Mouse (Mus musculus) splenic B cell, adult 2 months (primary cell): ENCODE measurements around the gene 4930404N11Rik.
A peak's percentile ranks its signal among the peaks of the same experiment; 100 is the strongest.

Experiments
- DNase-seq: peaks from one replicate; pipeline ENCODE4 v3.0.0-alpha.2; 2011; ENCODE audit warnings: low read depth, low spot score
- H3K27me3 ChIP-seq: 2 replicates; pipeline ENCODE4 v1.6.1; 2012; ENCODE audit warnings: mild to moderate bottlenecking, low read length, moderate library complexity, mixed read lengths; ENCODE audit not compliant: control insufficient read depth, poor library complexity, insufficient read depth, severe bottlenecking
- H3K36me3 ChIP-seq: 2 replicates; pipeline ENCODE4 v1.6.1; 2012; ENCODE audit warnings: mild to moderate bottlenecking, low read length, moderate library complexity, mixed read lengths; ENCODE audit not compliant: control insufficient read depth, poor library complexity, insufficient read depth, severe bottlenecking

4930404N11Rik gene

DNA sequence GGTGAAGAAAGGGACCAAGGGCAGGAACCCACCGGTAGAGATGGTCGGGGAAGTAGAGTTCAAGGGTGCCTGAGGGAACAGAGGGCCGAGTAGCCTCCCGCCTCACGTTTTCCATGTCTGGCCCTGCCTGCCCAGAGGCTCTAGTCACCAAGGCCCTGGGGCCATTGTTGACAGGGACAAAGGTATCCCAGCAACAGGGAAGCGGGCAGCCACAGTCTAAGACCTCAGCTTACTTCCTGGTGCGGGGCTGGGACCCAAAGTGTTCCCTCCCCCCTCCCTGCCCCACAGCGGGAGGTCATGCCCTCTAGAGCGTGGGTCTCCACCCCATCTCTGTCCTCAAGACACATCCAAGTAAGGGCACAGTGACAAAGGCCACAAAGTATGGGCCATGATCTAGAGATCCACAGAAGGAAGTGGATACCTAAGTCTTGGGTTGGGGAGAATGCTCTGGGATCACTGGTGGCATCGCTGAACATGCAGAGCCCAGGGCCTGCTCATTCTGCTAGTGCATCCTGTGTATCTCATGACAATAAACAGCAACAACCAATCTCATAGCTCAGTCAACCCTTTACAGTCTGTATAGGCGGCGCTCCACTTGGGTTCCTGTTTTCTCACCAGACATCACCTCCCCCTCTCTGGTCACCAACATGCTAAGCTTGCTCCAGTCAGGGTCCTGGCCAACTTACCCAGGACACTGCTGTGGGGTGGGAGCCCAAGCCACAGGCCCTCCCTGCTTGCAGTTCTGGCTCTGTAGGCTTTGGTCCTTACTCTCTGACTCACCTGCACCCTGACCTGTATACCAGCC, at the start of gene 4930404N11Rik:
Gene 4930404N11Rik, minus strand, starts transcription at position 145 of the 805 bp plus-strand sequence.
- Histone ChIP-seq H3K27me3 (no peaks in the 10 kb centered on the region), H3K36me3 (peaks cover 7% of the 10 kb centered on the region)
- DNase-seq = no peak

DNA sequence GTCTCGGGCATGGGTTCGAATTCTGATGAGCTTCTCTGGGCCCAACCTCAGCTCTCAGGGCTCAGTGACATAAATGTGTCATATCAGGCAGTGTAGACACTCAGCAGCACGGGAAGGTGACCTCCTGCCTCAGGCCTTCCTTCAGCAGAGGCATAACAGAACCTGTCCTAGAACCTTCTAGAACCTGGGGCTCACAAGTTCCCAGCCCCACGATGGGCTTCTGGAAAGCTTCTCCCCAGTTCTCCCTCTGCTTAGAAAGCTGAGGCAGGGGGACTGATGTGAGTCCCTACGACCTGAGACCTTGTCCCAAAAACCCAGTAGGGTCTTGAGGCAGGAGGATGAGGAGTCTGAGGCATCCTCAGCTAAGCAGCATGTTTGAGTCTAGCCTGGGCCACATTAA, 49.5 kb upstream of the 4930404N11Rik start:
- no peaks in the 10 kb centered on the region for H3K27me3 ChIP-seq
- no peaks in the 10 kb centered on the region for H3K36me3 ChIP-seq
- no peak for DNase-seq

DNA sequence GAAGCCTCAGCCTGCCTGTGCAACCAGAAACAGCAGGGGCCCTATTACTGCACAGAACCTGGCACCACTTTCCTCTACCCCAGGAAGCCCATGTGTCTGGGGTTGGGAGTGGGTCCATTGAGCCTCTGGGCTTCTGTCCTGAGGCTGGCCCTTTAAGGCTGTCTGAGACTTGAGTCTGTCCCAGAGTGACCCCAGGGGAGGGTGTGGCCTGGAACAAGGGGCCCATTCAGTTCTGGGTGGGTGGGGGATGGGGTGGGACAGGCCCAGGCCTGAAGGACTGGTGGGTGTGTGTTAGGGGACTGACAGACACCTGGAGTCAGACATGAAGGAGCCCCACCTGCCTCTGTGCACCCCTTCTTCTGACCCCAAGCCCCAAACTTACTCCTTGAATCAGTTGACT, 49.1 kb upstream of the 4930404N11Rik start:
- Histone ChIP-seq H3K36me3 (no peaks in the 10 kb centered on the region), H3K27me3 (no peaks in the 10 kb centered on the region)
- DNase-seq = no peak

DNA sequence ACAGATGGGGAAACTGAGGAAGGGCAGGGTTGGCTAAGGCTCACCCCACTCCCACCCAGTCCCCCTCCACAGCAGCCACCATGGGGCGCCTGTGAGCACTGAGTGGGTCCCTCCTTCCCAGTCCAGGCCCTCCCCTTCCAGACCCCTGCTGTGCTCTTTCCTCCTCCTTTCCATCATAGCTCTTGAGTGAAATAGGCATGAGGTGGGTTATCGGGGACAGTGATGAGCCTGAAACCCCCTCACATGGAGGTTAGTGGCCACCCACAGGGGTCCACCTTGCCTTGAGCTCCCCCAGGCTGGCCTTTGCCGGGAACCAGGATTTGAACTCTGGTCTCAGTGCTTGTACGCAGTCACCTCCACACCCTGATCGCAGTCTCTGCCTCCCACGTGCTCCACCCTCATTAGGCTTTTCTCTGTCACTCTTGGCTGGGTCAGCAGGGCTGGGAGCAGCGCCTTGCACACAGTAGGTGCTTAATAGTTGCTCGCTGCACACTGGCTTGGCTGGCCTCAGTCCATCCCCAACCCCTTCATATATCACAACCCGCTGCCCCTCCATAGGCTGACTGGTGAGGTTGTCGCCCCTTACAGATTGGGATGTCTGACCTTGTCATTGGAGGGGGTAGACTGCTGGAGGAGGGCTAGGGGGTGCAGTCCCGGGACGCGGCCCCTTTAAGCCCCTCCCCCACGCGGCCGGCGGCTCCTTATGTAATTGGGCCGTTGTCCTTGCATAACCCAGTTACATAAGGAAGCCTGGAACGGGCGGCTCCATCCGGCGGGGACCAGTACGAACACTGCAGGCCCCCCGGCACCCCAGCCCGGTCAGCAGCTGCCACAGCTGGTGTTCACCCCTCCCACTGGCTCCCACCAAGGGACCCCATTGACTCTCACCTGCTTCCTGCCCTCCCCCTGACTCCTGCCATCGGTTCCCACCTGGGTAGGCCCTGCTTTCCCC, 48.0 kb upstream of the 4930404N11Rik start:
- Histone ChIP-seq H3K27me3 (no peaks in the 10 kb centered on the region), H3K36me3 (no peaks in the 10 kb centered on the region)
- DNase-seq = no peak

DNA sequence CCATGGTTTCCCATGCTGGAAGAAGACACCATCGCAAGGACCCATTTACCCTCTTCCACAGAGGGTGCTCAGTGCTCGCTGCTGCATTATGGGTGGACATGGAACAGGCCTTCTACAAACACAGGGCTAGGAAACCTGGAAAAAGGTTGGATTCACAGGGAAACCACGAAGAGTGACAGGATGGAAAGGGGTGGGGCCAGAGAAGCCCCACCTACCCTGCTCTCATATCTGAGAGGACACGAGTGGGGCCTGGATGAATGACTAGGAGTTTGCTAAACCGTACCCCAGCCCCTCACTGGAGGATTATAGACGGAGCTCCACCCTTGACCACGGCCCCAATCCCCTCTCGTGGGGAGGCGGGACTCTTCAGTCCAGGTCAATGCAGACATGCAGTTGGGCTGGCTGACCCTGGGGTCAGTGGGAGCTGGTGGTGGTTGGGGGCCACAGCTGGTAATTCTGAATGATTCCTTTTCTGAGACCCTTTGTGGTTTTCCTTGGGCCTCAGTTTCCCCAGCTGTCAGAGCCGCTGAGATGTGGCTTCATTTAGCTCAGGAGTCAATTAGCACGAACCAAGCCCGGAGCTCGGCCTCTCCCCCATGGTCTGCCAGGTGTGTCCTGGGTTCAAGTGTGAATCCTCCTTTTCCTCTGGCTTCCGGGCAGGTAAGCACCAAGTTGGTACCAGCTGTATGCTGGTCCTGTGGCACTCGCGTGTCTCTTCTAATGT, 47.1 kb upstream of the 4930404N11Rik start:
- no peaks in the 10 kb centered on the region for H3K36me3 ChIP-seq
- no peaks in the 10 kb centered on the region for H3K27me3 ChIP-seq
- DNase-seq = no peak

DNA sequence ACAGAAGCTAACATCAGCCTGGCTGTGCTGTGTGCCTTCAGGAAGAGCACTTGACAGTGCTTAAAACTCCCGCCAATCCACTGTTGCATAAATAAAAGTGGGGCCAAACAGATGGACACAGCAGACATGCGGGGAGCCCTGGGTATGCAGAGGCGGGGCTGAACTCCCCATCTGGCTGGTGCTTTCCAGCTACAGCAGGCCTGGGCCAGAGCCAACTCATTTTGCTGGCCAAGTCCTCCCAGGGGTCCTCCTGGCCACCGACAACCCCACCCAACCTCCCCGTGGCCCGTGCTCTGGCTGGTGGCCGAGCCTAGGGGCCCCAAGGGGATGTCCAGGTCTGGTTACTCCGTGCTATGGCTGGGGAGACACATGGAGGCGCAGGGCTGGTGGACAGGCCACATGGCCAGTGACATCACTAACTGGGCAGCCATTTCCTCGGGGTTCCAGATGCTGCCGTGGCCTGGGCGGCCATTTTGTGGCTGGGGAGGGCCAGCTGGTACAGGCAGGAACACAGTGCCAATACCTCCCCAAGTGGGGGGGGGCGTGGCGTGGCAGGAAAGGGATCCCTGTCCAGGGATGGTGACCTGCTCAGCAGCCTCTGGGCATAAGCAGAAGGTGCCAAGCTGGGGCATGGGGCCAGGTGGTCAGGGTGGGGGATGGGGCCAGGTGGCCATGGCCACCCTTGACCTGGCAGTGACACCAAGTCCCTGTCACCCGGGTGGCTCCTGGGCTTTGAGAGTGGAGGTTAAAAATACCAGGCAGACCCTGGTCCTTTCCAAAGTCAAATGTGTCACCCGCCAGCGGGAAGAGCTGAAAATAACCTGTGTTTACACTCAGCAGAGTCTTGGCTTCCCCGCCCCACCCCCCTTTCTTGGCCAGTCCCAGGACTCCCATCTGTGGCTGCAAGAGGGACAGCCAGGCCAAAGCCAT, 46.1 kb upstream of the 4930404N11Rik start:
- Histone ChIP-seq H3K36me3 (no peaks in the 10 kb centered on the region), H3K27me3 (no peaks in the 10 kb centered on the region)
- no peak for DNase-seq

DNA sequence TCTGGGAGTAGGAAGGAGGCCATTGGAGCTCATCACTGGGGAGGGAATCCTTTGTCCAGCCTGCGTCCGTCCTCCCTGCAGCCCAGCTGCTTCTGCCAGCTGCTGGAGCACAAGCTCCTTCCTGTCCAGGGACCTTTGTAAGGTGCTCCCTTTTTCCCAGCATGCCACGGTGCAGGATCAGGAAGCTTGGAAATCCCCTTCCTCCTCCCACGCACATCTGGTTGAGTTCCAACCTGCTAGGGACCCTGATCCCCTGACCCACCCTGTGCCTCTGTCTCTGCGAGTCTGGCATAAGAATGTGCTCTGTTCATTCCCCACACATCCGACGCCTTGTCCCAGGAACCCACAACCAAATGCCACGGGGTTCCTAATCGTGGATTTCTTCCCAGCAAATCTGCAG, 45.4 kb upstream of the 4930404N11Rik start:
- DNase-seq = no peak
- Histone ChIP-seq H3K27me3 (no peaks in the 10 kb centered on the region; the same call in 1 of the 2 replicates), H3K36me3 (no peaks in the 10 kb centered on the region)

DNA sequence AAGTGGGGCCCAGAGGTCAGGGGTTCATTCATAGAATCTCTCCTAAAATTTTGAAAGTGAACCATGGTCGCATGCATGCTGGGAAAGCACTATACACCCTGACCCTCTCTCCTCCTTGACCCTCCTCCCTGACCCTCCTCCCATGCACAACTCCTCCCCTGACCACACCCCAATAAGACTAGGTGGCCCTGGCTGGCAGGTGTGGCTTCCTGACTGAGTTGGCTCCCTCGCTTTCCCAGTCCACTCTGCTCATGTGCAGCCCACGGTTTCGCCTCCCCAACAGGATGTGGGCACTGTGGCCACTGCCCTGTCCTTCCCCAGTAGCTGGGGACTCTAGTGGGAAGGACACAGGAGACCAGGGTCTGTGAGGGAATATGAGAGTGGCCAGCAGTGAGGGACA, 44.7 kb upstream of the 4930404N11Rik start:
- H3K27me3 ChIP-seq = no peaks in the 10 kb centered on the region; the same call in 1 of the 2 replicates
- no peak for DNase-seq
- 0 out of 2 replicates have a peak, but pooled peaks cover 2% of the 10 kb centered on the region for H3K36me3 ChIP-seq

DNA sequence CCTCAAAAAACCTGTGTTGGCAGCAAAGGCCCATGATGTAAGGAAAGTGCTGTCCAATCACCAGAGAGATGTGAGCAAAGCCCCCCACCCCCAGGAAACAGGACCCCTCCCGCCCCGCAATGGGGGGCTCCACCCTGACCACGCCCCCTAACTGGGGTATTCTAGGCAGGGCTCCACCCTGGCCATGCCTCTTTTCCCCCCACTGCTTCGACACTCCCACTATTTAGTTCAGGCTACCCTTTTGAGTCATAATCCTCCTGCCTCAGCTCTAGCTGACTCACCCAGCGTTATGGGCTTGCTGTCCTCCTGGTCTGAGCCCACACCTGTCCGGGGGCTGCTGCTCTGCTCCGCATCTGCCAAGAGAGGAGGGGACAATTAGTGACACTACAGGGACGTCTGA, 43.7 kb upstream of the 4930404N11Rik start:
- Histone ChIP-seq H3K36me3 (0 out of 2 replicates have a peak, but pooled peaks cover 2% of the 10 kb centered on the region), H3K27me3 (no peaks in the 10 kb centered on the region; the same call in 1 of the 2 replicates)
- no peak for DNase-seq

DNA sequence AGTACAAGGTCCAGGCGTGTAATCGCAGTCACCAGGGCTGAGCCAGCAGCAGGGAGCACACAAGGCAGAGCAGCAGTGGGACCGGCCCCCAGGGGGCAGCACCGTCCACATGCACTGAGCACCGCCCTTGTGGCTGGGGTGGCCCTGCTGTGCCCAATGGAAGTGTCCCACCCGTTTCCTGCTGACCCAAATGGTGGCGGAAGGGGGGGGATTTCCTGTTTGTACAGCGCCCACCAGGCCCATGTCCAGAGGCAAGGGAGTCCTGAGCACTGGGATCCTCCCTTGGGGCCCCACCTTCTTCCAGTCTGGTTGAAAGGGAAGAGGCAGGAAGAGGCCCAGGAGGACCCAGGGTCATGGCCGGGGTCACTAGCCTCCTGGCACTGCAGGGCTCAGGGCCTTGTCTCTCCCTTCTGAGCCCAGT, 43.3 kb upstream of the 4930404N11Rik start:
- no peaks in the 10 kb centered on the region; the same call in 1 of the 2 replicates for H3K27me3 ChIP-seq
- 0 out of 2 replicates have a peak, but pooled peaks cover 2% of the 10 kb centered on the region for H3K36me3 ChIP-seq
- peak; percentile 87 for DNase-seq

DNA sequence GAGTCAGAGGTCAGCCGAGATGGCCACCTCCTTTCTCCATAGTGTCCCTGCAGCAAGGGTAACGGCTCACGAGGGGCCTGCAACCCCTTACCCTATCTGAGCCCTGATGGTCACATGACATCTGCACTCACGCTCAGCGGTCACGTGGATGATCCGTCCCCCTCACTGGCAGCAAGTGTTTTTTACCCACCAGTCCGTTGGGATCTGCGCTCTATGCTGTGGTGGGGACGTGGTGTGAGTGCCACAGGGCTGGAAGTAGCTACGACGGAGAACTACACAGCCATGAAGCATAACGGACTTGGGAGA, 42.8 kb upstream of the 4930404N11Rik start:
- Histone ChIP-seq H3K36me3 (0 out of 2 replicates have a peak, but pooled peaks cover 2% of the 10 kb centered on the region), H3K27me3 (no peaks in the 10 kb centered on the region; the same call in 1 of the 2 replicates)
- no peak for DNase-seq

DNA sequence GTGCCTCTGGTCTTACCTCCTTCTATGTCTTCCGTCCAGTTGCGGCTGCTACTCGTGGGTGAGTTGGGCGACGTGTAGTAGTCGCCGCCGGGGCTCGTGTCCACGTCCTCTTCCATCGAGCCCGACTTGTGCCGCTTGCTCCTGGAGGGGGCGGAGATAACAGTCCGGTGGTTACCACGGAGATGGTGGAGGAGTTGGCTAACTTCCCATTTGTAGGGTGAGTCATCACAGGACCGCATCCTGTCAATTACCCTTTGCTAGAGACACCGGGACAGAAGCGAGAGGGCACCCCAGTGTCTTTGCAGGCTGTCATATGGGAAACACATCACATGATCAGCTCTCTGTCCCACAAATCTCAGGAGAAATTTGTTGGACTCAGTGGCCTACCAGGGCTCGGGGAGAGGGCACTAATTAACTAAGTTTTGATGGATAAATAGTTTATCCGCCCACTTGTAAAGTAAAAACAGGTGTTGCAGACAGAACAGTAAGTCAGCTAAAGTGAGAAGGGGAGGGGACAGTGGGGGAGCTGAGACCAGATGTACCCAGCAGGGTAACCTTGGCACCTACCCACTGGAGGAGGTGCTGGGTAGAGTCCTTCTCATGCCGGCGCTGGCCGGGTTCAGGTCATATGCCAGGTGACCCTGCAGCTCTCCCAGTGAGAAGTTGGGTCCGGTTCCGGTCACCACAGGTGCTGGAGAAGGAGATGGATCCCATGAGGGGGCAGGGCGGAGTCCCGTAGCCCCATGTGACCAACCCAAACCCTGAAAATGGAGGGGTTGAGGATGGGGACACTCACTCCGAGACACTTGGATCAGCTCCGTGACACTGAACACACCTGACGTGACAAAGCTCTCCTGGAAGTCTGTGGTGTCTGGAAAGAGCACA, 42.2 kb upstream of the 4930404N11Rik start:
- H3K36me3 ChIP-seq = 0 out of 2 replicates have a peak, but pooled peaks cover 2% of the 10 kb centered on the region
- H3K27me3 ChIP-seq = no peaks in the 10 kb centered on the region; the same call in 1 of the 2 replicates
- peak; percentile 69 for DNase-seq
